Mouse (Mus musculus) spleen, adult 12 weeks (tissue): Measurements from ENCODE around the gene Arl8b.
"Not testable (repeated sequence)": the region's sequence is repeated elsewhere in the genome, so short reads cannot be mapped to it uniquely, and the experiment has no call there.

Experiments
- DNase-seq: peaks from one replicate; pipeline ENCODE4 v3.0.0; 2022; ENCODE audit warnings: low spot score

Gene Arl8b

DNA sequence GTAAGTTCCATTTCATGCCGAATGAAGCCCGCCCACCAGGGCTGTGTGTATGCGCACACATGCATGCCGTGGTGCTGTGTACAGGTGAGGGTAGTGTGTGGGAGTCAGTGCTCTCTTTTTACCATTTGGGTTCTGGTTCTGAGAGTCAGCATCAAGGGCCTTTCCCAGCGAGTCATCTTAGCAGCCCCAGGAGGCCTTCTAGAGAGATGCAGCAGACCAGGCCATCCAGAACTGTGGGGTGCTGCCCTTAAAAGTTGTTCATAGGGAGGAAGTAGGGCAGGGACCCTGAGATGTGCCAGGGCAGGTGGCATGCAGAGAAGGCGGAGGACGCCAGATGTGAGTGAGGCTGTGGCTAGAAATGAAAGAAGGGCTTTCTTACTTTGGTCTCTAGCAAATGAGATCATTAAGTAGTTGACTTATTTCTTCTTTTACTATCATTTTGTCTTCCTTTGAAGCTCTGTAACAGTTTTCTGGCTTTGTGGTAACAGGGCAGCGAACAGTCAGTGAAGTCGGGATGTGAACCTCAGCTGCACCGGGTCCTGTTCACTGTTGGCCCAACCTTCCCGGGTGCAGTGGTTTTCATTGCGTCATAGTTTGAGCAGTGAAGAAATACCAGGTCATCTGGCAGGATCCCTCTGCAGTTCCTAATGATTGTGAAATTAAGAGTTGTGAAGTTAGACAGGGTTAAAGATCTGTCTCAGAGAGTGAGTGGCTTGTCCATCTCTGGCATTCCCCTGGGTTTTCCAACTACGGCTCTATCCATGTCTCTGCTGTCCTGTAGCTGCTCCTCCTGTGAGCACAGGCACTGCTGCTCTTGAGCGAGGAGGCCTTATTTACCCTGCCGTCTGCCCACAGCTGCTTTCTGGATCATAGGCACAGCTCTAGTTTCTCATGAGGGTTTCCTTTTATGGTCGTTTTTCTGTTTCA lies 53.1 kb downstream of the Arl8b start:
- DNase-seq, result peak; percentile 8

DNA sequence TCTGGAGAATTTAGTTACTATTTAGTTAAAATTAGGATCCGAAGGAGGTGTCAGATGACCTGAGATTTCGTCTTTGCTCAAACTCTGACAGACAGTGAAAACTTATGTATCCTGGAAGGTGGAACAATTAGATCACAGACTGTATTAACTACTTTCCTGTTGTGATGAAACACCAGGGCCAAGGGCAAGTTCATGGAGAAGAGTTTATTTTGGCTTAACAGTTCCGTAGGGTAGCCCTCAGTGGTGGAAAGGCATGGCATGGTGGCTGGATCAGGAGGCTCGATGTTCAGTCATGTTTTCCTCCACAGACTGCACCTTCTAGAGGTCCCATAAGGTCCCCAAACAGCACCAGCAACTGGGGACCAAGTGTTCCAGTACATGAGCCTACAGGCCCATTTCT lies 54.2 kb downstream of the Arl8b start:
- no peak for DNase-seq

GRCm38 (mm10) chr6:108837958-108838357 lies 55.1 kb downstream of the Arl8b start:
- no peak for DNase-seq

GRCm38 (mm10) chr6:108839432-108839831 lies 56.5 kb downstream of the Arl8b start:
- no peak for DNase-seq

DNA sequence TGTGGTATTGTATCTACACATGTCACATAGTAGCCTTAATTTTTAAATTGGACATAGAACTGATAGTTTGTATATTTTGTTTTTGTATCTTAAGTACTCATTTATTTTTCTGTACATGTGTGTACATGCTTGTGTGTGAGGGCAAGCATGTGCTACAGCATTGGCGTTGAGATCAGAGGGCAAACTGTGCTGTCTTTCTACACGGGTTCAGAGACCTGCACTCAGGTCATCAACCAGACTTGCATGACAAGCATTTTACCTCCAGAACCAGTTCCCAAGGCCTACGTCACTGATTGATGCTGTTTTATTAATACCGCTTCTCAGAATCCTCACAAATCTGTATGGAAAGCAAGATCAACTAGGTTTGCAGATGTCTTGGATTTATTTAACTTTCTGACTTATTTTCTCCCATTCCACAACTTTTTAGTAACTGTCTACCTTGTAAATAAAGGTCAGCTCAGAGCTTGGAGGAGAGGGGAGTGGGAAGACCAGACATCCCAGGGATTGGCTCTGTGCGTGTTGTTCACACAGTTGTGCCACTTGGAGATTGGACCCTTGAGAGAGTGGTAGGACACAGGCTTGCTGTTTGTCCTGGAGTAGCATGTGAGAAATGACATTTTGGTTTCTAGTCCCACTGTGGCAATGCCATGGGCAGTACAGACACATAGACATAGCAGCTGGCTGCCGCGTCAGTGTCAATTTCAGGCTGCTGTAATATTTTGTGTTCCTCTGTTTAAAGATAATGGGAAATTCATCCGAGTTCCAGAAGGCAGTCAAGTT lies 58.2 kb downstream of the Arl8b start:
- no peak for DNase-seq

DNA sequence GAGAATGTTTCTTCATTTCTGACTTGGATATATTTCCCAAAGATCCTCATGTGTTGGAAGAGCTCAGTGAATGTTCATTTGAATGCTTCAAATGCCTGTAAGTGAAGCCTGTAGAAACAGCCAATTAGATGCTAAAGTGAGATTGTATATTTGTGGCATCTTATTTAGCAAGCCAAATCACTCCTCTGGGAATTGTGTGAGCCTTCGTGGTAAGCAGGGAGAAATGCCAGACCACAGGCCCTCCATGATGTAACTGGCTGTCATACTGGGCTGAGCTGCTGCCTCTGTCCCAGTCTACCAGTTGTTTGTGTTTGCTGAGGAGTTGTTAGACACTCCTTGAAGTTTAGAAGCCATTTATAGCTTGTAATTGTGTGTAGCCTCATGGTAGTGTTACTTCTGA lies 60.8 kb downstream of the Arl8b start:
- no peak for DNase-seq

DNA sequence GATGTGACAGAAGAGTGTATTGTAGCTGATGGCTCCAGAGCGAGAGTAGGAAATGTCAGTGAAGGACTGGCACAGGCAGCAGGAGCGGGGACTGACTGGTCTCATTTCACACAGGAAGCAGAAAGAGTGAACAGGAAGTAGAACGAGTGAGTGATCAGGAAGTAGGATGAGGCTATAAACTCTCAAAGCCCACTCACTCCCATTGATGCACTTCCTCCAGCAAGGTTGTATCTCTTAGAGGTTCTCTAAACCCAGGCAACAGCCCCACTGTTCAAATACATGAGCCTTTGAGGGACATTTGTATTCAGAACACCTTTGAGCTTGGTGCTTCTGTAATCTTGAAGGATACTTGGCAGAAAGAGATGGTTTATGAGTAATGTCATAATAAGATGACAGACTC lies 61.2 kb downstream of the Arl8b start:
- DNase-seq, result no peak

DNA sequence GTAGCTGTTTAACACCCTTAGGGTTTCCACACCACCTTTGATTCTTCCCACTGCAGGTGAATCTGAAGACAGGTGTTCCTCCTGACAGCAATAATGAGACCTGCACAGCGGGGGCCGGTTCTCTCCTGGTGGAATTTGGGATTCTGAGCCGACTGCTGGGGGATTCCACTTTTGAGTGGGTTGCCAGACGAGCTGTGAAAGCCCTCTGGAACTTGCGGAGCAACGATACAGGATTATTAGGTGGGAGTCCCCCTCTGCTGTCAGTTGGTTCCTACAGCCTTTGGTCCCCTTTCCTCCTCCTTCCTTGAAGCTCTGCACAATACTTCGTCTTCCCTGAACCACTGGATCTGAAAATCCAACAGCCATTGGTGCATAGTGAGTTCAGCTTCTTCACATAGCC lies 61.9 kb downstream of the Arl8b start:
- DNase-seq, result no peak

DNA sequence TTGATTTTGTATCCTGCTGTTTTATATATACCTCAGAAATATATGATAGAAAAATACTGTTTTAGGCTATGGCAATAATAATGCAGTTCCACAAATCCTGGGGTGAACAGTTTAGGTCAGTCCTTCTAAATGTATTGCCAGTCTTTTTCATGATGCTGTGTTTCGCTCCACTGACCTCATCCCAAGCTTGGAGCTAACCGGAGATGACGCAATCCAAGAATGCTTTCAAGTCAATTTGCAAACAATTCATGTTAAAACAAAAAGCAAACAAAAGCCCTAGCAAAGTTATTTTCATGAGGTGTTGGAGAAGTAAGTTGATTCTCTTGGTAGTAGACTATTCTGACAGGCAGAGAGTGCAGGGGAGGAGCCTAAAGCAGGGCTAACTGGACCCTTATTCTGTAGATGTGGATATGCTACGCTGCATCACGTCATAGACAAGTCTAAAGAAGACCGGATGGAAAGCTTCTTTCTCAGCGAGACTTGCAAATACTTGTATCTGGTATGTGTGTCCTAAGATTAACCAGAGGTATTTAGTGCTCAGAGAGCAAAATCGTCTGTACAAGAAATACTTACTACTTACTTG lies 69.3 kb downstream of the Arl8b start:
- DNase-seq, result no peak

GRCm38 (mm10) chr6:108852986-108853385 lies 70.1 kb downstream of the Arl8b start:
- no peak for DNase-seq

GRCm38 (mm10) chr6:108858583-108858982 lies 75.7 kb downstream of the Arl8b start:
- DNase-seq, result no peak

DNA sequence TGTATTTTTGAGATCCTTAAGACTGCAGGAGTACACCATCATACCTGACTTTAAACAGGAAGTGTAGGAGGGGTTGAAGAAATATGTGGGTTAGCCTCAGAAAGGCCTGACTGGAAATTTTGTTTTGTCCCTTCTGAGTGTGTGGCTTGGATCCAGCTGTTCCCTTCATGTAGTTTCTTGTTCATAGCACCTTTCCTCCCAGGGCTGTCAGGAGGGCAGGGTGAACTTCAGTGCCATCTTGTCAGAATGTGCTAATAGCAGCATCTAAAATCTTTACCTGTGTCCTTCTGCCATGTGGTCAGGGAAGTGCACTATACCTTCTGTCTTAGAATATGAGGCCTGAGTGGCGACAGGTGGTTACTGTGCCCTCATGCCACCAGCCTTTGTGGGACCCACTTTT lies 78.3 kb downstream of the Arl8b start:
- no peak for DNase-seq

DNA sequence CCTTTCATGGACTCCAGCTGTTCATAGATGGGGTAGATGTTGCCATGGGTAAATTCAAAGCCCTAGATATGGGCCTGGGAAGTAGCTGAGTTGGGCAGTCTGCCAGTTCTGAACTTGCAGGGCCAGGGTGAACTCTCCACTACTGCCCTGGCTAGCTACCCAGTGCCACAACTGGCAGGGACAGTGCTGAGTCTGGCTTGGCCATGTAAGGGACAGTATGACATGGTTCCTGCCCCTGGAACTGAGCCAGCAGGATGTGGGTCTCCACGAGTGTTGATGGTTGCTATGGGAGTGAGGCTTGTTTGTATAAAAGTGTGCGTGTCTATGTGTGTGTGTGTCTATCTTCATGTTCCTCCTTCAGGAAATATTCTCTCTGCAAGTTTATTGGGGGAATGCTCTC lies 79.6 kb downstream of the Arl8b start:
- DNase-seq, result no peak

- no peak for DNase-seq
Observed at GRCm38 (mm10) chr6:108866317-108866716, 83.4 kb downstream of the Arl8b start.

DNA sequence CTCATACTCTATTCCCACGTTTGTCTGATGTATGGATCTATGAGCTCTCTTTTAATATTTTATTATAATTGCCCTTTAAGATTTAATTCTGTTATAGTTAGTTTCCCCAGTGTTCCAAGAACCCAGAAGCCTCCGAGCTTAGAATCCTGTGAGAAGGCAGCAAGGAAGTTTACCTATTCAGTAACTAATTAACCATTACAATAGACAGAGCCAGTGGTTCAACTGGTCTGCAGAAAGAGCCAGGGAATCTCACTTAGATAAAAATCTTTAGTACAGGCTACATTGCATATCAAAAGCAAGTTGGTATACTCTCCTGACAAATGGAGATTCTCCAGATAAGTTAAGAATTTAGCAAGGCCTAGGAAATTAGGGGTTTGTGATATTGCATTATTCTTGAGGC lies 86.1 kb downstream of the Arl8b start:
- DNase-seq, result not testable (repeated sequence)

DNA sequence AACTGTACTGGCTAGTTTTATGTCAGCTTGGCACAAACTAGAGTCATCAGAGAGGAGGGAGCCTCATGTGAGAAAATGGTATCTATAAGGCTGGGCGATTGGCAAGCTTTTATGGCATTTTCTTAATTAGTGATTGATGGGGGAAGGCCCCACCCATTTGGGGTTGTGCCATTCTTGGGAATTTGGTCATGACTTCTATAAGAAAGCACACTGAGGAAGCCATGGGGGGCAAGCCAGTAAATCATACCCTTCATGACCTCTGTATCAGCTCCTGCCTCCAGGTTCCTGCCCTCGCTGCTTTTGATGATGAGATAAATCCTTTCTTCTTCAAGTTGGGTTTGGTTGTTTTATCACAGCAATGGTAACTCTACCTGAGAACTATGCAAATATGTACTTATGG lies 87.5 kb downstream of the Arl8b start:
- no peak for DNase-seq

GRCm38 (mm10) chr6:108871251-108871650 lies 88.4 kb downstream of the Arl8b start:
- DNase-seq, result no peak
